Mouse (Mus musculus): ENCODE measurements around the gene Abi3bp. TPM values are rescaled to one million over a fixed set of nuclear protein-coding genes. Genes with fewer than 3 reads are reported as not detected.
A peak's percentile ranks its signal among the peaks of the same experiment; 100 is the strongest.

Gene Abi3bp
- polyA plus RNA-seq, 1 experiment from 2014 or later, result 0.66 TPM

GRCm38 (mm10) chr16:56669520-56669919, 191.8 kb downstream of the Abi3bp start:
- H3K4me1 ChIP-seq (ENCODE audit: insufficient read depth), result no peaks in the 10 kb centered on the region
- H3K9me3 ChIP-seq (ENCODE audit: low read length), result no peaks in the 10 kb centered on the region
- DNase-seq, result no peak
- ATAC-seq, result no peak
- H3K9ac ChIP-seq (replicated peaks), result no peak overlapping the region
- no peaks in the 10 kb centered on the region for H3K36me3 ChIP-seq (replicated peaks; ENCODE audit: insufficient read depth, low read length)
- H3K4me3 ChIP-seq (ENCODE audit: low read depth, low read length), result no peak overlapping the region
- TF ChIP-seq EP300 (IDR thresholded peaks at IDR 0.05; ENCODE audit: low read depth) (no peak), CTCF (IDR thresholded peaks at IDR 0.05; ENCODE audit: low read depth) (no peak)
- no peak overlapping the region for H3K4me2 ChIP-seq (ENCODE audit: low read depth, low read length)
- 67% methylated on average over 5 of the region's 5 CpGs for WGBS (ENCODE audit: insufficient replicate concordance)
- no peak overlapping the region for H3K27ac ChIP-seq (ENCODE audit: low read depth)
- H3K27me3 ChIP-seq (ENCODE audit: insufficient read depth, low read length), result no peaks in the 10 kb centered on the region

GRCm38 (mm10) chr16:56670941-56671340, 193.3 kb downstream of the Abi3bp start:
- Histone ChIP-seq H3K36me3 (replicated peaks; ENCODE audit: insufficient read depth, low read length) (no peaks in the 10 kb centered on the region), H3K4me2 (ENCODE audit: low read depth, low read length) (no peak overlapping the region), H3K27ac (ENCODE audit: low read depth) (no peak overlapping the region), H3K4me1 (ENCODE audit: insufficient read depth) (no peaks in the 10 kb centered on the region), H3K27me3 (ENCODE audit: insufficient read depth, low read length) (no peaks in the 10 kb centered on the region), H3K4me3 (ENCODE audit: low read depth, low read length) (no peak overlapping the region), H3K9ac (replicated peaks) (no peak overlapping the region), H3K9me3 (ENCODE audit: low read length) (no peaks in the 10 kb centered on the region)
- no peak for DNase-seq
- TF ChIP-seq CTCF (IDR thresholded peaks at IDR 0.05; ENCODE audit: low read depth) (no peak), EP300 (IDR thresholded peaks at IDR 0.05; ENCODE audit: low read depth) (no peak)
- 75% methylated on average over 8 of the region's 8 CpGs for WGBS (ENCODE audit: insufficient replicate concordance)
- ATAC-seq, result no peak

- no peaks in the 10 kb centered on the region for H3K4me1 ChIP-seq (ENCODE audit: insufficient read depth)
- no peak for DNase-seq
- H3K27ac ChIP-seq (ENCODE audit: low read depth), result no peak overlapping the region
- no peaks in the 10 kb centered on the region for H3K27me3 ChIP-seq (ENCODE audit: insufficient read depth, low read length)
- ATAC-seq, result no peak
- H3K36me3 ChIP-seq (replicated peaks; ENCODE audit: insufficient read depth, low read length), result no peaks in the 10 kb centered on the region
- H3K9me3 ChIP-seq (ENCODE audit: low read length), result no peaks in the 10 kb centered on the region
- no peak overlapping the region for H3K9ac ChIP-seq (replicated peaks)
- no peak overlapping the region for H3K4me2 ChIP-seq (ENCODE audit: low read depth, low read length)
- TF ChIP-seq CTCF (IDR thresholded peaks at IDR 0.05; ENCODE audit: low read depth) (no peak), EP300 (IDR thresholded peaks at IDR 0.05; ENCODE audit: low read depth) (no peak)
- WGBS (ENCODE audit: insufficient replicate concordance), result 74% methylated on average over 2 of the region's 2 CpGs
- H3K4me3 ChIP-seq (ENCODE audit: low read depth, low read length), result no peak overlapping the region
Observed at GRCm38 (mm10) chr16:56673420-56673819, 195.7 kb downstream of the Abi3bp start.

- Histone ChIP-seq H3K9ac (replicated peaks) (no peak overlapping the region), H3K36me3 (replicated peaks; ENCODE audit: insufficient read depth, low read length) (no peaks in the 10 kb centered on the region), H3K4me2 (ENCODE audit: low read depth, low read length) (no peak overlapping the region), H3K4me1 (ENCODE audit: insufficient read depth) (no peaks in the 10 kb centered on the region), H3K27ac (ENCODE audit: low read depth) (no peak overlapping the region), H3K27me3 (ENCODE audit: insufficient read depth, low read length) (no peaks in the 10 kb centered on the region), H3K4me3 (ENCODE audit: low read depth, low read length) (no peak overlapping the region), H3K9me3 (ENCODE audit: low read length) (no peaks in the 10 kb centered on the region)
- no peak for ATAC-seq
- TF ChIP-seq CTCF (IDR thresholded peaks at IDR 0.05; ENCODE audit: low read depth) (peak; percentile 51), EP300 (IDR thresholded peaks at IDR 0.05; ENCODE audit: low read depth) (no peak)
- WGBS (ENCODE audit: insufficient replicate concordance), result 68% methylated on average over 4 of the region's 4 CpGs
- no peak for DNase-seq
Observed at GRCm38 (mm10) chr16:56677146-56677545, 199.5 kb downstream of the Abi3bp start.

GRCm38 (mm10) chr16:56681010-56681645, 203.4 kb downstream of the Abi3bp start:
- Histone ChIP-seq H3K4me3 (ENCODE audit: low read depth, low read length) (no peak overlapping the region), H3K27me3 (ENCODE audit: insufficient read depth, low read length) (no peaks in the 10 kb centered on the region), H3K9me3 (ENCODE audit: low read length) (no peaks in the 10 kb centered on the region), H3K36me3 (replicated peaks; ENCODE audit: insufficient read depth, low read length) (peaks cover 21% of the 10 kb centered on the region), H3K9ac (replicated peaks) (no peak overlapping the region), H3K27ac (ENCODE audit: low read depth) (no peak overlapping the region), H3K4me2 (ENCODE audit: low read depth, low read length) (no peak overlapping the region), H3K4me1 (ENCODE audit: insufficient read depth) (no peaks in the 10 kb centered on the region)
- TF ChIP-seq CTCF (IDR thresholded peaks at IDR 0.05; ENCODE audit: low read depth) (no peak), EP300 (IDR thresholded peaks at IDR 0.05; ENCODE audit: low read depth) (no peak)
- 83% methylated on average over 8 of the region's 8 CpGs for WGBS (ENCODE audit: insufficient replicate concordance)
- DNase-seq (no peak), ATAC-seq (no peak)

- H3K36me3 ChIP-seq (replicated peaks; ENCODE audit: insufficient read depth, low read length), result peaks cover 47% of the 10 kb centered on the region
- no peak for ATAC-seq
- no peak for DNase-seq
- no peak overlapping the region for H3K27ac ChIP-seq (ENCODE audit: low read depth)
- 86% methylated on average over 5 of the region's 5 CpGs for WGBS (ENCODE audit: insufficient replicate concordance)
- H3K9ac ChIP-seq (replicated peaks), result no peak overlapping the region
- no peaks in the 10 kb centered on the region for H3K4me1 ChIP-seq (ENCODE audit: insufficient read depth)
- H3K4me3 ChIP-seq (ENCODE audit: low read depth, low read length), result no peak overlapping the region
- H3K4me2 ChIP-seq (ENCODE audit: low read depth, low read length), result no peak overlapping the region
- no peaks in the 10 kb centered on the region for H3K27me3 ChIP-seq (ENCODE audit: insufficient read depth, low read length)
- H3K9me3 ChIP-seq (ENCODE audit: low read length), result no peaks in the 10 kb centered on the region
- TF ChIP-seq EP300 (IDR thresholded peaks at IDR 0.05; ENCODE audit: low read depth) (no peak), CTCF (IDR thresholded peaks at IDR 0.05; ENCODE audit: low read depth) (no peak)
Observed at GRCm38 (mm10) chr16:56686747-56687146, 209.1 kb downstream of the Abi3bp start.
